Mouse (Mus musculus) brain, embryonic 14.5 days (tissue): ENCODE data around the gene 1700012B09Rik.

Experiments
- CTCF ChIP-seq: fragments of 200-500 bp; IDR thresholded peaks from 2 replicates; pipeline ENCODE4 v1.5.1; 2012; ENCODE audit warnings: inconsistent platforms, mild to moderate bottlenecking, moderate library complexity, borderline replicate concordance; ENCODE audit not compliant: insufficient read depth, insufficient read length; ENCODE audit errors: extremely low read depth
- POLR2A ChIP-seq: fragments of 200-500 bp; IDR thresholded peaks from 2 replicates; pipeline ENCODE4 v1.6.1; 2012; ENCODE audit warnings: mild to moderate bottlenecking, inconsistent platforms, borderline replicate concordance; ENCODE audit not compliant: poor library complexity, insufficient read depth, insufficient read length, severe bottlenecking; ENCODE audit errors: extremely low read depth

GRCm38 (mm10) chr9:14724755-14725420, 45.9 kb downstream of the 1700012B09Rik start:
- no peak for TF ChIP-seq CTCF
- no peak for TF ChIP-seq POLR2A
